Mouse (Mus musculus) common myeloid progenitor, adult 5-6 weeks (primary cell): ENCODE results near the gene Rtn4r. TPM values are rescaled to one million over a fixed set of nuclear protein-coding genes. Genes with fewer than 3 reads are reported as not detected.

Source experiments
- ATAC-seq: replicated peaks from 2 replicates; pipeline ENCODE4 v1.8.0; 2016; ENCODE audit warnings: low read depth, mild to moderate bottlenecking, moderate TSS enrichment, inconsistent platforms; ENCODE audit not compliant: poor library complexity, severe bottlenecking
- total RNA-seq: library from RNA; stranded (forward); fragments of 200-1000, 187-1606 nt; gene quantifications from 2 replicates; pipeline ENCODE4 v1.2.3, GENCODE M21; 2017

Rtn4r gene
- total RNA-seq = 1.3 and 2.6 TPM in 2 replicates

- ATAC-seq = peak; percentile 50
These were observed at the start of gene Rtn4r for GRCm38 (mm10) chr16:18127241-18127861. TSS of gene Rtn4r (plus strand) at chr16:18127642.

DNA sequence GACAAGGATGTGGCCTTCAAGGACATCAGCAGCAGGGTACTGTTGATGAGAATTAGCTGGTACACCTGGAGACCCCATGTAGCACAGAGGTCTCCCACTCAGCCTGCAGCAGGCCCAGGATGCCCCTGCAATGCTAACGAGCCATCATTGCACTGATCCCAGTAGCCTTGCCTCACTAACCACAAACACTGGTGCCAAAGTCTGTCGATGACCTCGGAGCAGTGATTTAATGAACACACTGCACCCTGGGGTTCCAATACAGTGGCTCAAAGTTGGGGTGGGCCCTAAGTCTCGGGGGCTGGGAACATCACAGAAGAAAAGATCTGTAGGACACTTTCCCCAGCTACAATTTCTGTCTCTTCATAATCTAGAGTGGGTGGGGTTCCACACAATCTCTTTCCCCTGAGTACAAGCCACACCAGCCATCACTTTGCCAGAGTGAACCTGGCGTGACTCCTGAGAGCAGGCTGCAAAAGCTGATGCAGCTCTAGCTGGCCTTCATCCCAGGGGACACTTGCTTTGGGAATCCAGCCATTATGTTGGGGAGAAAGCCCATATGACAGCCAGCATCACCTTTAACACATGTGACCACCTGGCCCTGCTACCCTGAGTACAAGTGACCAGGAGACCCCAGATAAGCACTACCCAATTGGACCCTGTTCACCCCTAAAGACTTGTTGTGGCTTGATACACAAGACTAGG, 49.0 kb upstream of the Rtn4r start:
- ATAC-seq = no peak

DNA sequence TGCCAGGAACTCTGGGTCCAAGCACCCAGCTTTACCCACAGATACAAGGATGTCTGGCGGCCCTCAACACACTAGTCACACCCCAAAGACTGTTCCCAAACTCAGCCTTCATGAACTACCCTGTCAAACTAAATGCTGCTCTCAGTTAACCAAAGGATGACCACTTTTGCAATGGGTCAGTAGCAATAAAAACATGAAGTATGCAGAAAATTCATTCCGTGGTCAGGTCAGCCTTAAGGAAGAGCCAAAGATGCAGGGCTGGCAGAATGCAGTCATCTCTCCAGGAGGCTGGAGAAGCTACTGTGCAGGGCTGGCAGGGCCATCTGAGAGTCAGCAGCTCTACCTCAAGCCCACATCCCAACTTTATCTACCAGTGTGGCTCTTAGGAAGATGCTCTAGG, 48.1 kb upstream of the Rtn4r start:
- ATAC-seq = no peak

GRCm38 (mm10) chr16:18080171-18080570, 47.3 kb upstream of the Rtn4r start:
- ATAC-seq = no peak

- ATAC-seq = peak; percentile 34
These were observed 46.2 kb upstream of the Rtn4r start for GRCm38 (mm10) chr16:18081149-18081827.

DNA sequence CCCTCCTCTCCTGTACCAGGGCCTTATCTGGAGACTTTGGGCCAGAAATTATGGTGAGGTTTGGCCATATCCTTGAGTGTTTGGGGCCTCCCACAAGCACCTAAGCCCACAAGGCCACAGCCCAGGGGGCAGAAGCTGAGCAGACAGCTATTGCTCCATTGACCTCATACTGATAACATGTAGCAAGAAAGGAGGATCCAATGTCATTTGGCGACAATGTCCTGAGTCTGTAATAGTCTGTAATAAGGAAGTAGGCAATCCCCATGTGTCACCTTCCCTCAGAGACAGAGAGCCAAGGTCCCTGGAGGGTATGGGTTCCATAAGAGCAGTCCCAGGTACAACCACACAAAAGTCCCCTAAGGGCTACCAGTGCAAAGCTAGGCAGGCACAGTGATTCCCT, 45.2 kb upstream of the Rtn4r start:
- ATAC-seq = no peak

GRCm38 (mm10) chr16:18083231-18083951, 44.1 kb upstream of the Rtn4r start:
- no peak for ATAC-seq

DNA sequence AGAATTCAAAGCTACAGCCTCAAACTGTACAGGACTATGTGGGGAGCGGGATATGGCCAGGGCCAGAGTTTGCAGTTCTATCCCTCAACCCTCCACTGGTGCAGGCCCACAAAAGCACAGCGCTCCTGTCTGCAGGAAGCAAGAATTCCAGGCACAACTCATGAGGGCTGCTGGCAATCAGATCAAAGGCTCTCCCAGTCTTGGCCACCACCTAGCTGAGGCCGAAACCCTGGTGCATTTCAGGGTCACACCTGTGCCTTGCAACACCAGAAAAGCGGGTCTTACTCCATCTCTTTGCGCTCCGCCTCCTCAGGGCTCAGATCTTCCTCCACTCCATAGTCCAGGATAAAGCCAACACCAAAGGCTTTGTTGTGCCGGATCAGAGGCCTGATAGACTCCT, 43.2 kb upstream of the Rtn4r start:
- no peak for ATAC-seq

DNA sequence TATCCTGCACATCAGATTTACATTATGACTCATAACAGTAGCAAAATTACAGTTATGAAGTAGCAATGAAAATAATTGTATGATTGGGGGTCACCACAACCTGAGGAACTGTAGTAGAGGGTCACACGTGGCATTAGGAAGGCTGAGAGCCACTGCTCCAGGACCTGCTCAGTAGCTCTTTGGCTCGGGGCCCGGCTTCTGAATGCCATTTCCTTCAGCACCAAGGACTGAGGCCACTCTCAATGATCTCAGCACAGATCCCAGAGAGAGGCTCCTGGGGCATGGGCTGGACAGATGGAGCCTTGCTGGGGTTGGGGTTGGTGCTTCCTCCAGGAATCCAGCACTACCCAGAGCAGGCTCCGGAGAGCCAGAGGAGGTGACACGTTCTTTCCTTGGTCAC, 40.3 kb upstream of the Rtn4r start:
- ATAC-seq = no peak

DNA sequence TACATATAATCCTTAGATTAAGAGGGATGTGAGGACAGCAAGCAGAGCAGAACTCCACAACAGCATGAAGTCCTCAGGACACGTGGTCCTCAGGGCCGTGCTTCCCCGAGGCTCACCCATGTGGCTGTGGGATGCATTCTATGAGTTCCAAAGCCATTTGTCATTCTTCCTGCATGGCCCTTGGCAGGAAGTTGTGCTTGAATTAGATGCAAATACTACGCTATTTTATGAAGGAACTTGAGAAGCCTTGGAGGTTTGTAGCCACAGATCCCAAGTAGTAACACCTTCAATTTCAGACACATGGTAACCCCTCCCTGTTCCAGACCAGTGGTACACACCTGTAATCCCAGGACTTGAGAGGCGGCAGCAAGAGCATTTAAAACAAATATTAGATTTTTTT, 31.1 kb upstream of the Rtn4r start:
- ATAC-seq = 0 out of 2 replicates have a peak, but pooled peaks have one; percentile 22

- no peak for ATAC-seq
These were observed 24.6 kb upstream of the Rtn4r start for GRCm38 (mm10) chr16:18102816-18103215.

DNA sequence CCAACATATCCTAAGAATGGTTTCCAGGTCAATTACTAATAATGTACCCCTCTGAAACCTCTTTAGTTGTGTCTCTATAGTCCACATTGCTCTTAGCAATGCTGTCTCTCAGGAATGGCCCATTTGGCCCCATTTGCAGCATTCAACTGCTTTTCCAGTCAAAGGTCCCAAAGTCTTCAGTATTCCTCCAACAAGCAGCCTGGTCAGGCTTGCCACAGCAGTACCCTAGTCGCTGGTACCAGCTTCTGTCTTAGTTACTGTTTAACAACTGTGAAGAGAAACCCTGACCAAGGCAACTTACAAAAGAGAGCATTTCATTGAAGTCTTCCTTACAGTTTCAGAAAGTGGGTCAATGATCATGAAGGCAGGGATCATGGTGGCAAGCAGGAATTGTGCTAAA, 24.1 kb upstream of the Rtn4r start:
- no peak for ATAC-seq

GRCm38 (mm10) chr16:18103808-18104207, 23.6 kb upstream of the Rtn4r start:
- no peak for ATAC-seq

- peak; percentile 81 for ATAC-seq
These were observed 19.0 kb upstream of the Rtn4r start for GRCm38 (mm10) chr16:18108221-18108966.

DNA sequence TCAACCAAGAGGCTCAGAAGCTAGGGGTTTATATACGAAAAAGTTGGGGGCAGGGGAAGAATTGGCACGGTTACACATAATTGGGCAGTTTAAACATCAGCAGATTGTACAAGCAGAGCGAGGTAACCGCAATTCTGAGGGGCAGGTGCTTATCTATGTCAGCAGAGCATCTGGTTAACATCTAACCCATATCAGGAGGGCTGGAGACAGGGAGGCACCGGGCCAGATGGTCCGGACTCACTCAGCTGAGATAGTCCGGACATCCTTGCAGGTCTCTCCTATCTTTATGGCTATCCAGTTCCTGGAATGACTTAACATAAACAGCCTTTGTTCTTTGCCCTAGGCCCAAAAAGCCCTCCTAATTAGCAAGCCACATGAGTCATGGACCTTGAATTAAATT, 16.4 kb upstream of the Rtn4r start:
- ATAC-seq = no peak

DNA sequence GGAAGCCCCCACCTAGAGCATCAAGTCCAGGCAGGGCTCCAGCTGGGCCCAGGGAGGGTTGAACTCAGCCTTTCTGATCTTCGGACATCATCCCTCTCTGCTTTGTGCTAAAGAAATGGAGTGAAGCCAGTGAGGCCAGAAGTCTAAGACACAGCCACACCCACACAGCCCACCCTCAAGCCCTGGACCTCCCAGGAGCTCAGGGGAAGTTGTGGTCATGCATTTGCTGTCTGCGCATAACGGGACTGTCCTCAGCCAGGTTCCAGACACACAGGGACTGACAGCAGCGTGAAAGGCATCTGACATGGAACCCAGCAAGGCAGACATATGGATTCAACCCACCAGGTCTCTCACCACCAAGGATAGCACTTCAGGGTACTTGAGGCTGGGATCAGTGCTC, 11.0 kb upstream of the Rtn4r start:
- peak; percentile 45 for ATAC-seq

DNA sequence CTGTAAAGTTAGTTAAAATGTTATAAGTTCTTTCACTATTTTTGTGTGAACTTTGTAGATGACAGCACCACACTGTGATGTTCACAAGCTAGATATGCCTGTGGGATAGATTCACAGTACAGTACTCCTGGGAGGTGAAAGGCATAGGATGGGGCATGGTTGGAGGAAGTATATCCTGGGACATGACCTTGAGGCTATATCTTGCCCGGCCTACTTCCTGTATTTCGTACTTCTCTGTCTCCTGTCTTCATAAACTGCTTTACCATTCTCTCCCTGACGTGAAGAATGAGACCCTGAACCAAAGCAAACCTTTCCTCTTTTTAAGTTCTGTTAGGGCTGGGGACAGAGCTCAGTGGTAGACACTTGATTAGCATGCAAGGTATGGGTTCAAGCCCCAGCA, 9.2 kb upstream of the Rtn4r start:
- ATAC-seq = no peak

DNA sequence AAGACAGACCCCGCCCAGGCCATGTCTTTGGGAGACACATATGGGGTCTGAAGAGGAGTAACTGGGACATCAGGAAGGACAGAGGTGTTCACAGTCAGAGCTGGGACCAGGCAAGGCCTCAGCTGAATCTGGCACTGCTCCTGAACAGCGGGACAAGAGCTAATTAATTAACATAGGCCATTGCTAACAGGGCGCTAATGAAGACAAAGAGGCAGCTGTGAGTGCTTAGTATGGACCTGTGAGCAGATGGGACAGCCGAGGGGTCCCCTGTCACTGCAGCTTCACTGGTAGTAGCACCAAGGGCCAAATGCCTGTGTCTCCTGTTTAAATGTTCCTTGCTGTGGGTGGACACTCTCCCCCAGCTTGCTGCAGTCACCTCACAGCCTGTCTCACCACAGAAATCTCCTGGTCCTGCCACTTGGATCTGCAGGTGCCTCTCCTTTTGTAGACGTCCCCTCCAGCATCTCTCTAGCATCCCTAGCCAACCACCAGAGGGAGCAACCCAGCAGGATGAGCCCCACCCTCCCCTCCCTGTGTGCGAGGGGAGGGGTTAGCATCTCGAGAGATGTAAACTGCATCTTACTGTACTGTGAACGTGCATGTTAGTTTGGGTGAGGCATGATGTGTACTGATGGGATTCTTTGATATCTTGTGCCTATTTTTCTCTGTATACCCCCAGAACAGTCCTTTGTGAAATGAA, 8.3 kb upstream of the Rtn4r start:
- ATAC-seq = peak; percentile 83

DNA sequence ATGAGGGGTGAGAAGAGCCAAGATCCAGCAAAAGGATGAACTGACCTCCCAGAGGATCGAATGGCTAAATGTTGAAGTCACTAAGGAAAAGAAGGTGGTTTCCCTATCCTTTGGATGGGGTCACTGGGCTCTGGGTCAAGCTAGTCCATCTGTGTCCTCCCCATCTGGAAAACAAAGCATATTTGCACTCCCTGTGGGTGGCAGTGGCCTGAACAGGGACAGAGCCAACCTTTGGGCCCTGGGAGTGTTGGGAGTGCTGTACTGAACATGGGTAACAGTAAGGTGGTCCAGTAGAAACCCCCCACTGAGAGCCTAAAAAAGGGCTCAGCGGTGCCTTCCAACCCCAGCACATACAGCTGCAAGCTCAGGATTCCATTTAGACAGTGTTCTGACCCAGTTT, 4.7 kb upstream of the Rtn4r start:
- no peak for ATAC-seq
